12 mouse cellular contexts compared by ENCODE assay signal in genomic region chr5:128491155-128491554, GRCm38 (mm10). TPM values are rescaled to one million over a fixed set of nuclear protein-coding genes. Genes with fewer than 3 reads are reported as not detected.
DNase-seq lines count a peak whose midpoint lies in the region; ATAC-seq and TF ChIP-seq lines count a peak whose summit lies in the region.
"Had no signal": no experiment of that assay in that cellular context is flagged by ENCODE, and none has a peak within 500 bp of the region (broad histone marks: within the 10 kb centered on the region; RNA-seq: fewer than 3 reads in every experiment).

No protein-coding gene starts in this region.

- no peak for ATAC-seq in kidney, embryonic 16.5 days (ENCODE audit: low FRiP score, low TSS enrichment)
- no peak for ATAC-seq in stomach, postnatal 0 days (ENCODE audit: low FRiP score, low TSS enrichment)

- H3K9me3 ChIP-seq in kidney, embryonic 16.5 days (ENCODE audit: low read length) = peaks cover 5% of the 10 kb centered on the region; the same call in 1 of the 2 replicates
- H3K9me3 ChIP-seq in stomach, postnatal 0 days (ENCODE audit: control insufficient read depth, low read length) = no peaks in the 10 kb centered on the region
- H3K9me3 ChIP-seq: neural tube, embryonic 12.5 days had no signal

- DNase-seq in adrenal gland, postnatal 10 days = peak; percentile 26
- no peak for DNase-seq in adrenal gland, adult 2 months
- DNase-seq in kidney, adult 9 months = peak; percentile 5
- peak; percentile 6 for DNase-seq in thymus, postnatal 14 days
- DNase-seq in thymus, postnatal 36 days = no peak
- DNase-seq in stomach, postnatal 0 days (ENCODE audit: low spot score) = no peak
- DNase-seq in gastrocnemius, adult 8-10 months (ENCODE audit: low spot score in 2 of 2) = no peak

- no peaks in the 10 kb centered on the region for H3K4me1 ChIP-seq in kidney, embryonic 16.5 days (ENCODE audit: insufficient read depth, low read length)
- H3K4me1 ChIP-seq in stomach, postnatal 0 days (replicated peaks; ENCODE audit: control insufficient read depth, insufficient read depth) = no peaks in the 10 kb centered on the region
- H3K4me1 ChIP-seq: limb, embryonic 13.5 days; neural tube, embryonic 12.5 days had no signal

- H3K4me3 ChIP-seq in kidney, embryonic 16.5 days (ENCODE audit: low read length) = no peak overlapping the region
- H3K4me3 ChIP-seq in stomach, postnatal 0 days (ENCODE audit: low read depth, low read length) = no peak overlapping the region
- H3K4me3 ChIP-seq: erythroblast, embryonic 14.5 days; limb, embryonic 13.5 days; neural tube, embryonic 12.5 days had no signal

- no peak for TF ChIP-seq EP300 in stomach, postnatal 0 days (optimal IDR thresholded peaks at IDR 0.05)

- H3K27ac ChIP-seq in kidney, embryonic 16.5 days (ENCODE audit: low read length) = no peak overlapping the region
- H3K27ac ChIP-seq in stomach, postnatal 0 days (replicated peaks) = no peak overlapping the region
- H3K27ac ChIP-seq: limb, embryonic 13.5 days; neural tube, embryonic 12.5 days had no signal

- no peak overlapping the region for H3K4me2 ChIP-seq in kidney, embryonic 16.5 days (replicated peaks; ENCODE audit: low read depth, low read length)
- no peak overlapping the region for H3K4me2 ChIP-seq in stomach, postnatal 0 days (replicated peaks; ENCODE audit: low read depth)
- H3K4me2 ChIP-seq: limb, embryonic 13.5 days; neural tube, embryonic 12.5 days had no signal

- TF ChIP-seq CTCF in stomach, postnatal 0 days (IDR thresholded peaks at IDR 0.05; ENCODE audit: low read depth) = peak; percentile 65

- no peaks in the 10 kb centered on the region for H3K27me3 ChIP-seq in kidney, embryonic 16.5 days (ENCODE audit: insufficient read depth, low read length)
- no peaks in the 10 kb centered on the region for H3K27me3 ChIP-seq in stomach, postnatal 0 days (ENCODE audit: control insufficient read depth, insufficient read depth, low read length)
- H3K27me3 ChIP-seq: limb, embryonic 13.5 days; neural tube, embryonic 12.5 days had no signal

- no peak overlapping the region for H3K9ac ChIP-seq in kidney, embryonic 16.5 days (replicated peaks; ENCODE audit: low read length)
- H3K9ac ChIP-seq in stomach, postnatal 0 days (ENCODE audit: low read length) = no peak overlapping the region
- H3K9ac ChIP-seq: limb, embryonic 13.5 days; neural tube, embryonic 12.5 days had no signal

- no peaks in the 10 kb centered on the region for H3K36me3 ChIP-seq in kidney, embryonic 16.5 days (ENCODE audit: insufficient read depth, low read length)
- no peaks in the 10 kb centered on the region for H3K36me3 ChIP-seq in stomach, postnatal 0 days (ENCODE audit: control insufficient read depth, insufficient read depth, low read length)
- H3K36me3 ChIP-seq: limb, embryonic 13.5 days; neural tube, embryonic 12.5 days had no signal

- WGBS in kidney, embryonic 16.5 days = 36% methylated on average over 9 of the region's 9 CpGs
- WGBS in stomach, postnatal 0 days = 32% methylated on average over 9 of the region's 9 CpGs

RNA-seq across cellular contexts. Expression of gene Tmem132d, which starts 58.3 kb away (rescaled TPM):
- under 1 TPM; 0.09 to 0.30 TPM for total RNA-seq in adrenal gland, postnatal 10 days (2021)
- under 1 TPM; 0.03 to 0.06 TPM for total RNA-seq in adrenal gland, adult 2 months (2021)
- polyA plus RNA-seq in adrenal gland, adult 2 months (2012; rRNA removed) = 0.01 and 0.02 TPM in 2 replicates
- 0.19 and 0.31 TPM in 2 replicates for polyA plus RNA-seq in kidney, embryonic 16.5 days (2015; fragmentation: Nextera tagmentation; extraction: Ambion mirVana)
- 0.16 and 0.23 TPM in 2 replicates for polyA plus RNA-seq in stomach, postnatal 0 days (2015; fragmentation: Nextera tagmentation; extraction: Ambion mirVana)
- total RNA-seq in gastrocnemius, adult 8-10 months (2022) = under 1 TPM in 1 of 4 experiments, not detected in 3; 0.13 TPM
- total RNA-seq: hematopoietic stem cell, adult 5-6 weeks had no signal
- polyA plus RNA-seq: erythroblast, embryonic 14.5 days had no signal

Comparison
In these comparisons a context has a peak if more than half of its experiments do, and no peak if none do; other contexts are left out.
1. DNase-seq: peak in adrenal gland, postnatal 10 days (single experiment), kidney, adult 9 months (single experiment) and thymus, postnatal 14 days (single experiment); none in adrenal gland, adult 2 months (single experiment), thymus, postnatal 36 days (0 of 2), stomach, postnatal 0 days (single experiment) and gastrocnemius, adult 8-10 months (0 of 2).